Mouse (Mus musculus): ENCODE measurements at regions not wholly inside any gene's neighbourhood (a gene's known extent, or its start where the extent isn't known, plus 50 kb on each side); places are given as distances from the start of the nearest gene placed in this dataset.
A peak's percentile ranks its signal among the peaks of the same experiment; 100 is the strongest.

DNA sequence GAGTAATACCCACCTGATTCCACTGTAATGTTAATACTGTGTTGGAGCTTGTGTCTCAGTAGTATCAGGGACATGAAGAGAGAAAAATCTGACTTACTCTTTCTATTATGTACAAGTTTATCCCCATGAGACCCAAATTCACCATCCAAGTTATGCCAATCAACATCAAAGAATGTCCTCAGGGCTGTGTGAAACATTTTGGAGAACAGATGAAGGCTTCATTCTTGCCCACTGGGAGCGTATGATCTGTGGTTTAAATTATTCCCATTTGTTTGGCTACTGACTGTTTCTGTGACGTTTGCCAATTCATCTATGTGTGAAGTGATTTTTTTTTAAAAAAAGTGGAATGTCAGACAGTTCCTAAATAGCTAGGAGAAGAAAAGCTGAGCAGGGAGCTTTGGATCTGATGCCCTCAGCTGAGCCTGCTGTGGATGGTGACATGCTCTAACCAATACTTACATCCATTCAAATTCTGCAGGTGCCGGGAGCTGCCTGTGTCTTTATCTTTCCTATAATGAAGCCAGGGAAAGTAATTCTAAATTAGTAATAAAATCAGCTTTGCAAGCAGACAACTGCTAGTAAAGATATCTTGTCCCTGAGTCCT, 173.3 kb upstream of the Pitrm1 start:
- no peak overlapping the region for H3K4me2 ChIP-seq
- ATAC-seq (ENCODE audit: borderline replicate concordance, extremely low read depth, low FRiP score, low TSS enrichment): no peak
- no peaks in the 10 kb centered on the region for H3K9me3 ChIP-seq
- no peak overlapping the region for H3K4me3 ChIP-seq
- 73% methylated on average over 3 of the region's 3 CpGs for WGBS
- H3K27ac ChIP-seq: no peak overlapping the region
- H3K9ac ChIP-seq: no peak overlapping the region
- H3K27me3 ChIP-seq: no peaks in the 10 kb centered on the region
- no peaks in the 10 kb centered on the region for H3K36me3 ChIP-seq
- no peaks in the 10 kb centered on the region for H3K4me1 ChIP-seq

- no peaks in the 10 kb centered on the region for H3K9me3 ChIP-seq
- no peaks in the 10 kb centered on the region for H3K4me1 ChIP-seq
- H3K4me3 ChIP-seq: no peak overlapping the region
- no peak overlapping the region for H3K4me2 ChIP-seq
- no peak for ATAC-seq (ENCODE audit: borderline replicate concordance, extremely low read depth, low FRiP score, low TSS enrichment)
- no peak overlapping the region for H3K9ac ChIP-seq
- no peaks in the 10 kb centered on the region for H3K36me3 ChIP-seq
- no peaks in the 10 kb centered on the region for H3K27me3 ChIP-seq
- H3K27ac ChIP-seq: no peak overlapping the region
- 81% methylated on average over 3 of the region's 3 CpGs for WGBS
These were observed 170.0 kb upstream of the Pitrm1 start for GRCm38 (mm10) chr13:6377919-6378318.

DNA sequence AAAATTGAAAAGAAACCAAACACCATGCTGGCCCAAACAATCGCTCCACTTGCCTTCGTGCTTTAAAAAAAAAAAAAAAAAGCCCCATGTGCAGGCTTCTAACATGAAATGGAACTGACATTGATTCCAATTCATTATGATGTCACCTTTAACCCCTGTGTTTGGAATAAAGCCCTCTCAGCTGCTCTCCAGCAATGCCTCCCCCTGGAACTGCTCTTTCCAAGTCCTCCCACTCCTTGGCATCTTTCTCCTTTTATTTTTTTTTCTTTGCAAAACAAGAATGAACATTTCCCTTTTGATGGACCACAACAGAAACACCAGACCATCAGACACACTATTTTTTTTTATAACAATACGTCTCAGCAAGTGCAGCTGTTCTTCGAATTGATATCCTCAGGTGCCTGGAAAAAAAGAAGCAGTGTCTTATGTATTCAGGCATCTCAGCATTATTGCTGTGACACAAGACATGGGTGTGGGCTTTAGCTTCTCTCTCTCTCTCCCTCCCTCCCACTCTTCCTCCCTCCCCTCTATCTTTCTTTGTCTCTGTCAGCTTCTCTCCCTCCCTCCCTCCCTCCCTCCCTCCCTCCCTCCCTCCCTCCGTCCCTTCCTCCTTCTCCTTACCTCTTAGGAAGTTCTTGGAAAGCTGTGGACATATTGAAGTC, 152.3 kb upstream of the Pitrm1 start:
- Histone ChIP-seq H3K27me3 (no peaks in the 10 kb centered on the region), H3K27ac (no peak overlapping the region), H3K9me3 (no peaks in the 10 kb centered on the region), H3K9ac (no peak overlapping the region), H3K4me2 (no peak overlapping the region), H3K36me3 (no peaks in the 10 kb centered on the region), H3K4me3 (no peak overlapping the region), H3K4me1 (no peaks in the 10 kb centered on the region)
- no peak for ATAC-seq (ENCODE audit: borderline replicate concordance, extremely low read depth, low FRiP score, low TSS enrichment)
- WGBS: 71% methylated on average over 4 of the region's 5 CpGs

GRCm38 (mm10) chr13:6397648-6398047, 150.3 kb upstream of the Pitrm1 start:
- WGBS: 86% methylated on average over 1 of the region's 1 CpGs
- no peak overlapping the region for H3K9ac ChIP-seq
- no peak overlapping the region for H3K4me2 ChIP-seq
- ATAC-seq (ENCODE audit: borderline replicate concordance, extremely low read depth, low FRiP score, low TSS enrichment): no peak
- H3K27ac ChIP-seq: no peak overlapping the region
- H3K36me3 ChIP-seq: no peaks in the 10 kb centered on the region
- H3K4me1 ChIP-seq: no peaks in the 10 kb centered on the region
- H3K4me3 ChIP-seq: no peak overlapping the region
- no peaks in the 10 kb centered on the region for H3K27me3 ChIP-seq
- no peaks in the 10 kb centered on the region for H3K9me3 ChIP-seq

GRCm38 (mm10) chr13:6431821-6432220, 116.1 kb upstream of the Pitrm1 start:
- no peaks in the 10 kb centered on the region for H3K36me3 ChIP-seq
- H3K27ac ChIP-seq: no peak overlapping the region
- no peaks in the 10 kb centered on the region for H3K27me3 ChIP-seq
- no peaks in the 10 kb centered on the region for H3K9me3 ChIP-seq
- no peak for ATAC-seq (ENCODE audit: borderline replicate concordance, extremely low read depth, low FRiP score, low TSS enrichment)
- WGBS: 47% methylated on average over 4 of the region's 4 CpGs
- H3K4me1 ChIP-seq: no peaks in the 10 kb centered on the region
- no peak overlapping the region for H3K4me3 ChIP-seq
- no peak overlapping the region for H3K4me2 ChIP-seq
- no peak overlapping the region for H3K9ac ChIP-seq

- Histone ChIP-seq H3K36me3 (no peaks in the 10 kb centered on the region), H3K27ac (no peak overlapping the region), H3K9ac (no peak overlapping the region), H3K4me2 (no peak overlapping the region), H3K4me1 (no peaks in the 10 kb centered on the region), H3K9me3 (no peaks in the 10 kb centered on the region), H3K27me3 (no peaks in the 10 kb centered on the region), H3K4me3 (no peak overlapping the region)
- ATAC-seq (ENCODE audit: borderline replicate concordance, extremely low read depth, low FRiP score, low TSS enrichment): no peak
These were observed 101.0 kb upstream of the Pitrm1 start for GRCm38 (mm10) chr13:6446976-6447375.

DNA sequence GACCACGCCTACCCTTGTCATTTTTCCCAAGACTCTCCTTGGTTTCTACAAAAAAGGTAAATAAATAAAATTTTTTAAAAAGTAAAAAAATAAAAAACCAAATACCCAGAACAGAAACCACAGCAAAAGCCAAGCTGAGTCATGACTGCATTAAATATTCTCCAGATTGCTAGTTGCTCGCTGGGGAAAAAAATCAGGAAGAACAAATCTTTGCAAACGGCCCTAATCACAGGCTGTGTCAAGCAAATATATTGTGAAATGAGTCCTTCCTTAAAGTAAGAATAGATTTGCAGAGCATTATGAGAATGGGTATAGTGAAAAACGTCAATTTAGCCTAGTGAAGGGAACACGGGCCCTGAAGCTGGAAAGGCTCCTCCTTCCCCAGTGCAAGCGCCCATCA, 86.6 kb upstream of the Pitrm1 start:
- no peaks in the 10 kb centered on the region for H3K27me3 ChIP-seq
- WGBS: 83% methylated on average over 6 of the region's 6 CpGs
- no peak overlapping the region for H3K4me2 ChIP-seq
- H3K4me3 ChIP-seq: no peak overlapping the region
- H3K9ac ChIP-seq: no peak overlapping the region
- no peaks in the 10 kb centered on the region for H3K9me3 ChIP-seq
- H3K27ac ChIP-seq: no peak overlapping the region
- H3K4me1 ChIP-seq: no peaks in the 10 kb centered on the region
- H3K36me3 ChIP-seq: no peaks in the 10 kb centered on the region
- ATAC-seq (ENCODE audit: borderline replicate concordance, extremely low read depth, low FRiP score, low TSS enrichment): no peak

DNA sequence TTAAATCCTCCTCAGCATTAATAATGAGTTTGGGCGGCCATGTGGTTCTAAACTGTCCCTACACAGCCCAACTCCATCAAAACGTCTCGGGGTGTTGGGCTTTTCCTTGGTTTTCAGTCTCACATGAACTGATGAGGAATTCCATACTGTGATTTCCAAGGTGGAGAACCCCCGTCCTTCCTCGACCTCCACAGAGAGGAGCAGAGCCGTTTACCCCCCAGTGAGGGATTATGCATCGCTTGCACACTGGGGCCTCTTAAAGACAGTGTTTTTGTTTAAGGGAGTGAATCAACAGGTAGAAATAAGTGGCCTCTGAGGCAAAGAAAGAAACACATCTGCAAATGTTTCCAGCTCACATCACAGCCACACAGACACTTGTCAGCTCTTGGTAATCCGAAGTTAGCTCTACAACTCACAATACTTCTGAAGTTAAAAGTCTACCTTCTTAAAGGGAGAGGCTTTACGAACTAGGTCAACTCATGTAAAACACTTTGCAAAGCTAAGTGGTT, 82.0 kb upstream of the Pitrm1 start:
- Histone ChIP-seq H3K27me3 (no peaks in the 10 kb centered on the region), H3K4me3 (no peak overlapping the region), H3K27ac (no peak overlapping the region), H3K4me1 (no peaks in the 10 kb centered on the region), H3K9ac (no peak overlapping the region), H3K9me3 (no peaks in the 10 kb centered on the region), H3K4me2 (no peak overlapping the region), H3K36me3 (no peaks in the 10 kb centered on the region)
- WGBS: 33% methylated on average over 9 of the region's 9 CpGs
- ATAC-seq (ENCODE audit: borderline replicate concordance, extremely low read depth, low FRiP score, low TSS enrichment): no peak

DNA sequence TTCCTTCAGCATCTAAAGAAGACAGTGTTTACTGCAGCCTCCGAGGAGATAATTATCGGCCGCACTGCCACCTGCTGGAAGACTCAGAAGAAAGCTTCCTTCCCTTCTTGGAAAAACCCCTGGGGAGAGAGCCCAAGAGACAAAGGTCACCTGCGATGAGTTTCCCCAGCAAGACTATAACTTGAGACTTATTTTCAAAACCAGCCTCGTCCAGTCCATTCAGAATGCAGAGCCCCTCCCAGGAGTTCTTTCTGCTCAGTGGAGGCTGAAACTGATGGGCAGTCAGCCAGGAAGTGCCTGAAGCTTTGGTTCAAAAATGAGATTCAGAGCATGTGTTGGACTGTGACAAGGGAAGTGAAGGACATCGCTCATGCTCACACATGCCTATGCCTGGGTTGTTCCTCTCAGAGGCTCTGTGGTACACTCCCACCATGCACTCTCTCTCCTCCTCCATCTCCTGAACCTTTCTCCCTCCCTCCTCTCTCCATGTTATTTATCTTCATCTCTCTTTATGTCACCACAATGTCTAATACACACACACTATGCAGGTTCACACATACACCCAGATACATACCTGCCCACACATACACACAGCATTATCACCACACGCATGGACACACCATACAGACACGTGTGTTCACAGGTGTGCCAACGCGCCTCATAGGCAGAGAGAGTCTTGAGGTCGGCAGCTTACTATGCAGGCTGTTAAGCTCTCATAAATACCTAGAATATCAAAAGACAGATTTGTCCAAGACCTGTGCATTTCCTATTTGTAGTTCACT, 78.3 kb upstream of the Pitrm1 start:
- Histone ChIP-seq H3K4me1 (no peaks in the 10 kb centered on the region), H3K4me2 (no peak overlapping the region), H3K36me3 (no peaks in the 10 kb centered on the region), H3K27ac (no peak overlapping the region), H3K9ac (no peak overlapping the region), H3K9me3 (no peaks in the 10 kb centered on the region), H3K27me3 (no peaks in the 10 kb centered on the region), H3K4me3 (no peak overlapping the region)
- WGBS: 57% methylated on average over 11 of the region's 11 CpGs
- ATAC-seq (ENCODE audit: borderline replicate concordance, extremely low read depth, low FRiP score, low TSS enrichment): peak; percentile 67

GRCm38 (mm10) chr13:6470286-6471103, 77.5 kb upstream of the Pitrm1 start:
- no peak overlapping the region for H3K4me2 ChIP-seq
- no peaks in the 10 kb centered on the region for H3K9me3 ChIP-seq
- H3K36me3 ChIP-seq: no peaks in the 10 kb centered on the region
- no peak for ATAC-seq (ENCODE audit: borderline replicate concordance, extremely low read depth, low FRiP score, low TSS enrichment)
- no peaks in the 10 kb centered on the region for H3K27me3 ChIP-seq
- no peak overlapping the region for H3K27ac ChIP-seq
- H3K4me1 ChIP-seq: no peaks in the 10 kb centered on the region
- H3K4me3 ChIP-seq: no peak overlapping the region
- WGBS: 83% methylated on average over 15 of the region's 15 CpGs
- no peak overlapping the region for H3K9ac ChIP-seq

DNA sequence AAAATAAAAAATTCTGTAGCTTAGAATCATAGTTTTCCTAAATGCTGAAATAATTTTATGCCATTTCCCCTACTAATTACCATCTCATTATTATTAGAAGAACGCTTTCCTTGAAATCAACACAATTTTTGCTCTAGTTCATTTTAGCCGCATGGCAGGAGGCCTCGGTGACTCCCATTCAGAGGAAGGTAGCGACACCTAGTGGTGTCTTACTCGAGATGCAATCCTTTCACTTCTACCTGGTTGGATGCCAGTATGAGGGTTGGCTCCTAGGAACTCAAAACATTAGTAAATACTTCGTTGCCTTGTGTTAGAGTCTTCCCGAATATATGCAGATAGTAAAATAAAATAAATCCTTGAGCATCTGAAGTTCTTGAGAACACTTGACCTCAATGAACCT, 76.3 kb upstream of the Pitrm1 start:
- Histone ChIP-seq H3K9ac (no peak overlapping the region), H3K4me3 (no peak overlapping the region), H3K4me2 (no peak overlapping the region), H3K36me3 (no peaks in the 10 kb centered on the region), H3K4me1 (no peaks in the 10 kb centered on the region), H3K27ac (no peak overlapping the region), H3K27me3 (no peaks in the 10 kb centered on the region), H3K9me3 (no peaks in the 10 kb centered on the region)
- WGBS: 7% methylated on average over 7 of the region's 7 CpGs
- no peak for ATAC-seq (ENCODE audit: borderline replicate concordance, extremely low read depth, low FRiP score, low TSS enrichment)
